Mouse (Mus musculus) lung, postnatal 0 days (tissue): ENCODE data around the gene Slc6a13.

Source experiments
- CTCF ChIP-seq: IDR thresholded peaks from 2 replicates; pipeline ENCODE4 v1.5.1; 2016; ENCODE audit warnings: antibody characterized with exemption, mild to moderate bottlenecking
- EP300 ChIP-seq: IDR thresholded peaks from 2 replicates; pipeline ENCODE4 v1.6.1; 2016; ENCODE audit warnings: antibody characterized with exemption, mild to moderate bottlenecking, control low read depth

DNA sequence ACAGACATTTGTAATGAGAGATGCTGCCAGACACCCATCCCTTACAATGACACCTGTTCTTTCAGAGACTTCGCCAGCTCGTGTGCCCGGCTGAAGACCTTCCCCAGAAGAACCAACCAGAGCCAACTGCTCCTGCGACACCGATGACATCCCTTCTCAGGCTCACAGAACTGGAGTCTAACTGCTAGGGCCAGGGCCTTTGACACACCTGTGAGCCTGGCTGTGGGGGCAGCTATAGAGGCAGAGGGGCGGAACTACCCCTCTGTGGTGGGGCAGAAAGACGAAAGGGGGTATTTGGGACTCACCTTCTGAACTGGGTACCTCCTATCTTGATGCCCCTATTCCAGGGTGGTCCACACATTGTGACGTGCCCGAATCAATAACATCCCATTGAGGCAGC is 37.2 kb downstream of the Slc6a13 start:
- TF ChIP-seq CTCF: no peak
- TF ChIP-seq EP300: no peak
